Mouse (Mus musculus) midbrain, embryonic 13.5 days (tissue): ENCODE results near the gene S100a2. TPM values are rescaled to one million over a fixed set of nuclear protein-coding genes. Genes with fewer than 3 reads are reported as not detected.

Experiments used
- ATAC-seq: fragments of 200-750 bp; cut with Nextera tagmentation; 2 replicates; pipeline ENCODE4 v1.8.0; 2017; ENCODE audit warnings: mild to moderate bottlenecking, moderate TSS enrichment, moderate library complexity
- H3K27ac ChIP-seq: fragments of 300-500 bp; sonication (generic); 2 replicates; pipeline ENCODE4 v1.5.1; 2015; ENCODE audit warnings: inconsistent platforms, mild to moderate bottlenecking, moderate library complexity
- H3K27me3 ChIP-seq: fragments of 300-500 bp; sonication (generic); 2 replicates; pipeline ENCODE4 v1.6.1; 2015; ENCODE audit warnings: mild to moderate bottlenecking, inconsistent platforms
- H3K36me3 ChIP-seq: fragments of 300-500 bp; sonication (generic); 2 replicates; pipeline ENCODE4 v1.6.1; 2015; ENCODE audit warnings: mild to moderate bottlenecking, inconsistent platforms
- H3K4me1 ChIP-seq: fragments of 300-500 bp; sonication (generic); replicated peaks from 2 replicates; pipeline ENCODE4 v1.6.1; 2015; ENCODE audit warnings: inconsistent platforms
- H3K4me2 ChIP-seq: fragments of 300-500 bp; sonication (generic); replicated peaks from 2 replicates; pipeline ENCODE4 v1.6.1; 2015; ENCODE audit warnings: moderate library complexity, mild to moderate bottlenecking, inconsistent platforms
- H3K4me3 ChIP-seq: fragments of 300-500 bp; sonication (generic); replicated peaks from 2 replicates; pipeline ENCODE4 v1.5.1; 2015; ENCODE audit warnings: mild to moderate bottlenecking, inconsistent platforms
- H3K9ac ChIP-seq: fragments of 300-500 bp; sonication (generic); replicated peaks from 2 replicates; pipeline ENCODE4 v1.6.1; 2015; ENCODE audit warnings: mild to moderate bottlenecking, inconsistent platforms
- H3K9me3 ChIP-seq: fragments of 300-500 bp; sonication (generic); 2 replicates; pipeline ENCODE4 v1.6.1; 2016; ENCODE audit warnings: mild to moderate bottlenecking, inconsistent platforms
- WGBS: fragments of 180-500 bp; shearing (Covaris S2); methylation state at CpG from one replicate; pipeline ENCODE4 v1.1.7; 2015; 5-methylcytosine and 5-hydroxymethylcytosine counted together
- polyA plus RNA-seq: library from polyadenylated mRNA; unstranded; fragments of >200 nt; fragmentation: Nextera tagmentation; extraction: Ambion mirVana; gene quantifications from 2 replicates; pipeline ENCODE4 v1.2.1, GENCODE M21; 2015

Gene S100a2
- polyA plus RNA-seq, 1 experiment from 2014 or later: not detected

DNA sequence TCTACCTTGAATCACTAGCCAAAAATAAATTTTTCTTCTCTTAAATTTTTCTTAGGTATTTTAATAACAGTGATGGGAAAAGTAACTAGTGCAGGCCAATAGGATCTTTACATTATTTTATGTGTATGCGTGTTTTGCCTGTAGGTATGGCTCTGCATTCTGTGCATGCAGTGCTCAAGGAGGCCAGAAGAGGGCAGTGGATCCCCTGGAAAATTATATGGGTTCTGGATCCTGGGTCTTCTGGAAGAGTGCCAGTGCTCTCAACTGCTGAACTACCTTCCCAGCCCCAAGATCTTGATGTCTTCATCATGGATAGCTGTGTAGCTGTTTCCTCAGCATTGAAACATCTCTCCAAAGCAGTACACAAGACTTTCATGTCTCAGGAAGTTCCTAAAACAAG lies 7.9 kb upstream of the S100a2 start:
- H3K4me2 ChIP-seq: no peak overlapping the region
- H3K36me3 ChIP-seq: no peaks in the 10 kb centered on the region
- WGBS: 95% methylated on average over 1 of the region's 1 CpGs

GRCm38 (mm10) chr3:90582556-90582955 lies 7.5 kb upstream of the S100a2 start:
- Histone ChIP-seq H3K4me1 (no peaks in the 10 kb centered on the region; the same call in 1 of the 2 replicates), H3K4me2 (no peak overlapping the region), H3K4me3 (no peak overlapping the region), H3K36me3 (no peaks in the 10 kb centered on the region), H3K27ac (no peak overlapping the region), H3K9ac (no peak overlapping the region), H3K27me3 (no peaks in the 10 kb centered on the region), H3K9me3 (no peaks in the 10 kb centered on the region)
- ATAC-seq: no peak
- WGBS: 91% methylated on average over 4 of the region's 4 CpGs

More for the DNA sequence above, 7.9 kb upstream of the S100a2 start:
- Histone ChIP-seq H3K9me3 (no peaks in the 10 kb centered on the region), H3K9ac (no peak overlapping the region), H3K27me3 (no peaks in the 10 kb centered on the region), H3K27ac (no peak overlapping the region), H3K4me1 (no peaks in the 10 kb centered on the region; the same call in 1 of the 2 replicates), H3K4me3 (no peak overlapping the region)
- ATAC-seq: no peak

DNA sequence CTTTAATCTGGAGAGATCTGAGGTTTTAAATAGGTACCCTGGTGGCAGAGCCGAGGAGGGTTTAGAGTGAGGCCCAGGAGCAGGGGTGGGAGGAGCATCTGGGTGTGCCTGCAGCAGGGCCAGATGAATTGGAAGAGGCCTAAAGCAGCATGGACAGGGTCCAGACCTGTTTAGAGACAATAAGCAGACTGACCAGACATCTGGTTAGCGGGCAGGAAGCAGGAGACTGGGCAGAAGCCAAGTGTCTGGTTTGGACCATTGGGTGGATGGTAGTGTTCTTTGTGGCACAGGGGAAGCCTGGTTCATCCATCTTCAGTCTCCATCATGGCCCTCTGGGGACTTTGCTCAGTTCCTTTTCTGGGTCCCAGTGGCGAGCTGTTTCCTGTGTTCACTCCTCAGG lies 6.2 kb upstream of the S100a2 start:
- no peaks in the 10 kb centered on the region for H3K27me3 ChIP-seq
- no peaks in the 10 kb centered on the region; the same call in 1 of the 2 replicates for H3K4me1 ChIP-seq
- no peak for ATAC-seq
- no peak overlapping the region for H3K9ac ChIP-seq
- H3K27ac ChIP-seq: no peak overlapping the region
- no peaks in the 10 kb centered on the region for H3K9me3 ChIP-seq
- H3K4me3 ChIP-seq: no peak overlapping the region
- 62% methylated on average over 3 of the region's 3 CpGs for WGBS
- H3K4me2 ChIP-seq: no peak overlapping the region
- no peaks in the 10 kb centered on the region for H3K36me3 ChIP-seq

DNA sequence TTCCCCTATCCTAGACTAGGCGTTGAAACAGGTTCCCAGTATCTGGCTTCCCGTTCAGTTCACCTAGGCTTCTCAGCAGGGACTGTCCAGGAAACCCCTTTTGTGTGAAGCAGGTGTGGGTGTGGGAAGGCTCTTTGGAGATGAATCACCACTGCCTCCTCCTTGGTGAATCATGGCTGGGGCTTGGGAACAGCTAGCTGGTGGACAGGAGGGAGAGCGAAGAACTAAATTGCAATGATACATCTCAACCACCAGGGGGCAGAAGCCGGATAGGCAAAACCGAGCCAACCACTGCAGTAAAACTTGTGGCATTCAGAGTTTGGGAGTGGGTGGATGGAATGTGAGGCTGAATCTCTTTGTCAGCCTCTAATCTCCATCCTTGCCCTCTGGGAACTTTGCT lies 4.5 kb upstream of the S100a2 start:
- H3K4me3 ChIP-seq: no peak overlapping the region
- peak; percentile 53 for ATAC-seq
- no peaks in the 10 kb centered on the region for H3K9me3 ChIP-seq
- H3K4me1 ChIP-seq: no peaks in the 10 kb centered on the region; the same call in 1 of the 2 replicates
- no peaks in the 10 kb centered on the region for H3K36me3 ChIP-seq
- H3K27me3 ChIP-seq: no peaks in the 10 kb centered on the region
- no peak overlapping the region for H3K9ac ChIP-seq
- 31% methylated on average over 5 of the region's 5 CpGs for WGBS
- H3K27ac ChIP-seq: no peak overlapping the region
- H3K4me2 ChIP-seq: no peak overlapping the region

- no peak for ATAC-seq
- WGBS: 87% methylated on average over 15 of the region's 15 CpGs
- Histone ChIP-seq H3K9ac (no peak overlapping the region), H3K4me1 (no peaks in the 10 kb centered on the region; the same call in 1 of the 2 replicates), H3K9me3 (no peaks in the 10 kb centered on the region), H3K27ac (no peak overlapping the region), H3K4me3 (no peak overlapping the region), H3K27me3 (no peaks in the 10 kb centered on the region), H3K36me3 (no peaks in the 10 kb centered on the region), H3K4me2 (no peak overlapping the region)
Measured at GRCm38 (mm10) chr3:90586016-90586643, 3.9 kb upstream of the S100a2 start.

GRCm38 (mm10) chr3:90586906-90587305 lies 3.1 kb upstream of the S100a2 start:
- Histone ChIP-seq H3K36me3 (no peaks in the 10 kb centered on the region), H3K9ac (no peak overlapping the region), H3K4me3 (no peak overlapping the region), H3K4me2 (no peak overlapping the region), H3K4me1 (no peaks in the 10 kb centered on the region; the same call in 1 of the 2 replicates), H3K9me3 (no peaks in the 10 kb centered on the region), H3K27me3 (no peaks in the 10 kb centered on the region), H3K27ac (no peak overlapping the region)
- no peak for ATAC-seq
- 74% methylated on average over 10 of the region's 10 CpGs for WGBS

GRCm38 (mm10) chr3:90587361-90588101 lies 2.5 kb upstream of the S100a2 start:
- no peaks in the 10 kb centered on the region; the same call in 1 of the 2 replicates for H3K4me1 ChIP-seq
- no peak overlapping the region for H3K27ac ChIP-seq
- no peaks in the 10 kb centered on the region for H3K27me3 ChIP-seq
- H3K4me3 ChIP-seq: no peak overlapping the region
- no peaks in the 10 kb centered on the region for H3K36me3 ChIP-seq
- no peak overlapping the region for H3K4me2 ChIP-seq
- no peak for ATAC-seq
- no peaks in the 10 kb centered on the region for H3K9me3 ChIP-seq
- no peak overlapping the region for H3K9ac ChIP-seq
- 90% methylated on average over 14 of the region's 14 CpGs for WGBS

DNA sequence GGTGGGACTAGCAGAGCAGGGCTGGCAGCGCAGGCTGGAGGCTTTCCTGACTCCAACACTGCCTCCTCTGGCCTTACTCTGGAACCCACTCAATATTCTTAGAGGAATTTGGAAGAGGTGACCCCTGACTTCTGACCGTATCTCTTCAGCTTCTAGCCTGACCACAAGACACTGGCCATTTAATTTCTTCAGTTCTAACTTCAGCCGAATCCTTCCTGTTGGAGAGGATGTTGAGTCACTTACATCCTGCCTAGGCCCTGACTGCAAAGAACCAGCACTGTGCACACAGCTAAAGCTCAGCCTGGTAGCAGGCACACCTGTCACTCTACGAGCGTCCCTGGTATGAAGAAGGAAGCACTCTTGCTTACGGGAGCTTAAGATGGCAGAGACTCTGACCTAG lies 657 bp upstream of the S100a2 start:
- Histone ChIP-seq H3K4me2 (no peak overlapping the region), H3K9ac (no peak overlapping the region), H3K27ac (no peak overlapping the region), H3K27me3 (no peaks in the 10 kb centered on the region), H3K4me3 (no peak overlapping the region), H3K9me3 (no peaks in the 10 kb centered on the region), H3K4me1 (no peaks in the 10 kb centered on the region), H3K36me3 (no peaks in the 10 kb centered on the region)
- 90% methylated on average over 6 of the region's 6 CpGs for WGBS
- no peak for ATAC-seq

GRCm38 (mm10) chr3:90594466-90594865 lies 4.4 kb downstream of the S100a2 start:
- WGBS: 86% methylated on average over 1 of the region's 1 CpGs
- H3K9me3 ChIP-seq: no peaks in the 10 kb centered on the region
- no peak overlapping the region for H3K9ac ChIP-seq
- H3K36me3 ChIP-seq: no peaks in the 10 kb centered on the region
- no peak overlapping the region for H3K27ac ChIP-seq
- no peak for ATAC-seq
- no peak overlapping the region for H3K4me2 ChIP-seq
- H3K4me1 ChIP-seq: no peaks in the 10 kb centered on the region
- H3K4me3 ChIP-seq: no peak overlapping the region
- no peaks in the 10 kb centered on the region for H3K27me3 ChIP-seq

DNA sequence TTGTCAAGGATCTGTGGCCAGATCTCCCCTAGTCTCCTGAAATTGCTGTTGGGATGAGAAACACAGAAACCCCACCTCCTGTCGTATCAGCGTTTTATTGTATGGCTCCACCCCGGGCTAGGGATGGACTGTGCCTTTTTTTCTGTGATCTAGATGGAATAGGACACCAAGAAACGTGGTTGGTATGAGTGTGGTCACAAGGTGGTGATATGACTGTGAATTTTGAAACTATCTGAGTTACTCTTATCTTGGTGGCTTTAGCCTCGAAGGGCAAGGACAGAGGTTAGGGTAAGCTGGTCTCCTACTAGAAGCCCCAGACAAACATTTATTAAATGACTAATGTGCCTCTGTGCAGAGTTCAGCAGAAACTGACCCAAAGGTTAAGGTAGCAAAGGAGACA lies 5.5 kb downstream of the S100a2 start:
- ATAC-seq: no peak
- Histone ChIP-seq H3K9me3 (no peaks in the 10 kb centered on the region), H3K36me3 (no peaks in the 10 kb centered on the region), H3K27me3 (no peaks in the 10 kb centered on the region), H3K4me2 (no peak overlapping the region), H3K4me3 (no peak overlapping the region), H3K27ac (no peak overlapping the region), H3K4me1 (no peaks in the 10 kb centered on the region), H3K9ac (no peak overlapping the region)
- WGBS: 78% methylated on average over 5 of the region's 5 CpGs

- no peak for ATAC-seq
- Histone ChIP-seq H3K4me3 (no peak overlapping the region), H3K9me3 (no peaks in the 10 kb centered on the region), H3K4me1 (no peaks in the 10 kb centered on the region), H3K27me3 (no peaks in the 10 kb centered on the region), H3K36me3 (no peaks in the 10 kb centered on the region), H3K9ac (no peak overlapping the region), H3K27ac (no peak overlapping the region), H3K4me2 (no peak overlapping the region)
- WGBS: 91% methylated on average over 6 of the region's 6 CpGs
Measured at GRCm38 (mm10) chr3:90596810-90597209, 6.8 kb downstream of the S100a2 start.

- Histone ChIP-seq H3K9me3 (no peaks in the 10 kb centered on the region), H3K36me3 (no peaks in the 10 kb centered on the region), H3K4me1 (no peaks in the 10 kb centered on the region), H3K4me3 (no peak overlapping the region), H3K9ac (no peak overlapping the region), H3K4me2 (no peak overlapping the region), H3K27me3 (no peaks in the 10 kb centered on the region), H3K27ac (no peak overlapping the region)
- WGBS: 67% methylated on average over 6 of the region's 6 CpGs
- no peak for ATAC-seq
Measured at GRCm38 (mm10) chr3:90597736-90598135, 7.7 kb downstream of the S100a2 start.
